Mouse (Mus musculus) ES-Bruce4 (cell line): ENCODE data around the gene 1700008O03Rik. TPM values are rescaled to one million over a fixed set of nuclear protein-coding genes. Genes with fewer than 3 reads are reported as not detected.

ENCODE experiments used
- H3K27ac ChIP-seq: 2 replicates; pipeline ENCODE4 v1.5.1; 2012; ENCODE audit warnings: low read length, inconsistent platforms; ENCODE audit not compliant: insufficient read depth
- H3K27me3 ChIP-seq: 2 replicates; pipeline ENCODE4 v1.6.1; 2012; ENCODE audit warnings: mild to moderate bottlenecking, low read length, inconsistent platforms; ENCODE audit not compliant: control insufficient read depth, poor library complexity, insufficient read depth, severe bottlenecking
- H3K36me3 ChIP-seq: 2 replicates; pipeline ENCODE4 v1.6.1; 2012; ENCODE audit warnings: inconsistent platforms, mild to moderate bottlenecking, low read length, moderate library complexity; ENCODE audit not compliant: control insufficient read depth, poor library complexity, insufficient read depth, severe bottlenecking
- H3K4me1 ChIP-seq: one replicate; pipeline ENCODE4 v1.8.1; 2011; ENCODE audit warnings: low read length; ENCODE audit not compliant: control insufficient read depth, insufficient read depth
- H3K4me3 ChIP-seq: 2 replicates; pipeline ENCODE4 v1.5.1; 2011; ENCODE audit warnings: low read depth, mild to moderate bottlenecking, low read length
- H3K9ac ChIP-seq: 2 replicates; pipeline ENCODE4 v1.6.1; 2012; ENCODE audit warnings: low read depth, mild to moderate bottlenecking, inconsistent platforms; ENCODE audit not compliant: poor library complexity, severe bottlenecking
- H3K9me3 ChIP-seq: replicated peaks from 2 replicates; pipeline ENCODE4 v1.6.1; 2012; ENCODE audit warnings: mild to moderate bottlenecking, low read length, inconsistent platforms; ENCODE audit not compliant: control insufficient read depth, poor library complexity, insufficient read depth, severe bottlenecking
- CTCF ChIP-seq: IDR thresholded peaks from one replicate; pipeline ENCODE4 v1.8.1; 2011; ENCODE audit warnings: low read depth, low read length
- EP300 ChIP-seq: IDR thresholded peaks from 2 replicates; pipeline ENCODE4 v1.6.1; 2011; ENCODE audit warnings: low read depth, low read length; ENCODE audit not compliant: insufficient read depth
- POLR2A ChIP-seq: IDR thresholded peaks from one replicate; pipeline ENCODE4 v1.8.1; 2011; ENCODE audit warnings: low read length; ENCODE audit not compliant: insufficient read depth
- polyA plus RNA-seq: library from polyadenylated mRNA; stranded (reverse); fragments of >200 nt; gene quantifications from 2 replicates; pipeline ENCODE4 v1.2.4, GENCODE M21; 2011; ENCODE audit warnings: low read depth; ENCODE audit not compliant: missing spikeins, insufficient read depth, insufficient read length

1700008O03Rik gene
- polyA plus RNA-seq, 1 experiment = 8.3 TPM

- Histone ChIP-seq H3K4me3 (peak overlapping the region; percentile 30), H3K27me3 (peaks cover 4% of the 10 kb centered on the region; the same call in 1 of the 2 replicates), H3K9ac (no peak overlapping the region; the same call in 1 of the 2 replicates), H3K9me3 (no peaks in the 10 kb centered on the region), H3K27ac (no peak overlapping the region), H3K4me1 (no peaks in the 10 kb centered on the region), H3K36me3 (no peaks in the 10 kb centered on the region)
- TF ChIP-seq EP300 (no peak), POLR2A (no peak), CTCF (no peak)
These were observed 49.3 kb downstream of the 1700008O03Rik start for GRCm38 (mm10) chr7:44336046-44337021.

GRCm38 (mm10) chr7:44335031-44335878 lies 50.4 kb downstream of the 1700008O03Rik start:
- peaks cover 4% of the 10 kb centered on the region; the same call in 1 of the 2 replicates for H3K27me3 ChIP-seq
- H3K36me3 ChIP-seq = no peaks in the 10 kb centered on the region
- no peaks in the 10 kb centered on the region for H3K4me1 ChIP-seq
- H3K4me3 ChIP-seq = no peak overlapping the region
- no peak overlapping the region for H3K9ac ChIP-seq
- H3K9me3 ChIP-seq = no peaks in the 10 kb centered on the region
- no peak overlapping the region for H3K27ac ChIP-seq
- no peak for TF ChIP-seq POLR2A
- no peak for TF ChIP-seq EP300
- TF ChIP-seq CTCF = no peak

GRCm38 (mm10) chr7:44334139-44334538 lies 51.5 kb downstream of the 1700008O03Rik start:
- H3K4me3 ChIP-seq = no peak overlapping the region
- peaks cover 4% of the 10 kb centered on the region; the same call in 1 of the 2 replicates for H3K27me3 ChIP-seq
- no peaks in the 10 kb centered on the region for H3K4me1 ChIP-seq
- H3K27ac ChIP-seq = no peak overlapping the region
- no peak overlapping the region for H3K9ac ChIP-seq
- no peaks in the 10 kb centered on the region for H3K36me3 ChIP-seq
- no peaks in the 10 kb centered on the region for H3K9me3 ChIP-seq
- TF ChIP-seq EP300 (no peak), POLR2A (no peak), CTCF (no peak)

- peaks cover 4% of the 10 kb centered on the region; the same call in 1 of the 2 replicates for H3K27me3 ChIP-seq
- no peaks in the 10 kb centered on the region for H3K36me3 ChIP-seq
- no peak overlapping the region for H3K27ac ChIP-seq
These were observed 53.3 kb downstream of the 1700008O03Rik start for GRCm38 (mm10) chr7:44332336-44332735.

GRCm38 (mm10) chr7:44326614-44327013 lies 59.0 kb downstream of the 1700008O03Rik start:
- no peaks in the 10 kb centered on the region for H3K4me1 ChIP-seq
- H3K9ac ChIP-seq = no peak overlapping the region
- H3K27me3 ChIP-seq = no peaks in the 10 kb centered on the region; the same call in 1 of the 2 replicates
- TF ChIP-seq EP300 = no peak
- TF ChIP-seq POLR2A = no peak
- no peak for TF ChIP-seq CTCF
- H3K4me3 ChIP-seq = no peak overlapping the region
- no peak overlapping the region for H3K27ac ChIP-seq
- no peaks in the 10 kb centered on the region for H3K36me3 ChIP-seq
- no peaks in the 10 kb centered on the region for H3K9me3 ChIP-seq

More at GRCm38 (mm10) chr7:44332336-44332735, 53.3 kb downstream of the 1700008O03Rik start:
- no peak for TF ChIP-seq EP300
- no peak for TF ChIP-seq CTCF
- no peak for TF ChIP-seq POLR2A
- H3K9me3 ChIP-seq = no peaks in the 10 kb centered on the region
- no peak overlapping the region for H3K9ac ChIP-seq
- no peak overlapping the region for H3K4me3 ChIP-seq
- no peaks in the 10 kb centered on the region for H3K4me1 ChIP-seq
